Mouse (Mus musculus) 416B (cell line): ENCODE data around the gene Osbpl3.

Experiments used
- DNase-seq: peaks from one replicate; pipeline ENCODE4 v3.0.0; 2011; ENCODE audit warnings: low read depth

Osbpl3 gene

GRCm38 (mm10) chr6:50331477-50331876 is 124.5 kb downstream of the Osbpl3 start:
- peak; percentile 21 for DNase-seq

- DNase-seq, result no peak
Measured at GRCm38 (mm10) chr6:50329380-50329779, 126.6 kb downstream of the Osbpl3 start.

GRCm38 (mm10) chr6:50328901-50329300 is 127.1 kb downstream of the Osbpl3 start:
- DNase-seq, result no peak

- no peak for DNase-seq
Measured at GRCm38 (mm10) chr6:50326192-50326591, 129.8 kb downstream of the Osbpl3 start.

- no peak for DNase-seq
Measured at GRCm38 (mm10) chr6:50325485-50325884, 130.5 kb downstream of the Osbpl3 start.

GRCm38 (mm10) chr6:50322631-50323030 is 133.4 kb downstream of the Osbpl3 start:
- no peak for DNase-seq

- DNase-seq, result no peak
Measured at GRCm38 (mm10) chr6:50321739-50322138, 134.3 kb downstream of the Osbpl3 start.

GRCm38 (mm10) chr6:50318590-50319172 is 137.3 kb downstream of the Osbpl3 start:
- no peak for DNase-seq

- DNase-seq, result no peak
Measured at GRCm38 (mm10) chr6:50318150-50318549, 137.9 kb downstream of the Osbpl3 start.

- DNase-seq, result peak; percentile 70
Measured at GRCm38 (mm10) chr6:50316795-50317505, 139.1 kb downstream of the Osbpl3 start.

- DNase-seq, result no peak
Measured at GRCm38 (mm10) chr6:50314406-50315071, 141.5 kb downstream of the Osbpl3 start.

- peak; percentile 82 for DNase-seq
Measured at GRCm38 (mm10) chr6:50312647-50313046, 143.4 kb downstream of the Osbpl3 start.

GRCm38 (mm10) chr6:50309019-50309418 is 147.0 kb downstream of the Osbpl3 start:
- no peak for DNase-seq

GRCm38 (mm10) chr6:50306625-50307024 is 149.4 kb downstream of the Osbpl3 start:
- DNase-seq, result peak; percentile 19

- peak; percentile 75 for DNase-seq
Measured at GRCm38 (mm10) chr6:50304949-50305491, 151.0 kb downstream of the Osbpl3 start.

- no peak for DNase-seq
Measured at GRCm38 (mm10) chr6:50301121-50301520, 154.9 kb downstream of the Osbpl3 start.

- no peak for DNase-seq
Measured at GRCm38 (mm10) chr6:50300622-50301021, 155.4 kb downstream of the Osbpl3 start.

GRCm38 (mm10) chr6:50299071-50299470 is 156.9 kb downstream of the Osbpl3 start:
- no peak for DNase-seq

- DNase-seq, result no peak
Measured at GRCm38 (mm10) chr6:50297671-50298070, 158.3 kb downstream of the Osbpl3 start.

- no peak for DNase-seq
Measured at GRCm38 (mm10) chr6:50295136-50295535, 160.9 kb downstream of the Osbpl3 start.

- peak; percentile 93 for DNase-seq
Measured at GRCm38 (mm10) chr6:50294128-50294527, 161.9 kb downstream of the Osbpl3 start.

GRCm38 (mm10) chr6:50291650-50292049 is 164.4 kb downstream of the Osbpl3 start:
- peak; percentile 89 for DNase-seq

GRCm38 (mm10) chr6:50286881-50287280 is 169.1 kb downstream of the Osbpl3 start:
- DNase-seq, result no peak
